Mouse (Mus musculus) common myeloid progenitor, adult 5-6 weeks (primary cell): ENCODE data around the gene Appl2. TPM values are rescaled to one million over a fixed set of nuclear protein-coding genes. Genes with fewer than 3 reads are reported as not detected.

Experiments
- ATAC-seq: replicated peaks from 2 replicates; pipeline ENCODE4 v1.8.0; 2016; ENCODE audit warnings: low read depth, mild to moderate bottlenecking, moderate TSS enrichment, inconsistent platforms; ENCODE audit not compliant: poor library complexity, severe bottlenecking
- total RNA-seq: library from RNA; stranded (forward); fragments of 200-1000, 187-1606 nt; gene quantifications from 2 replicates; pipeline ENCODE4 v1.2.3, GENCODE M21; 2017

Appl2 gene
- total RNA-seq, 1 experiment from 2014 or later = 18.5 TPM

GRCm38 (mm10) chr10:83594526-83594925 lies 54.0 kb downstream of the Appl2 start:
- no peak for ATAC-seq

- ATAC-seq = no peak
Observed at GRCm38 (mm10) chr10:83592616-83593015, 55.9 kb downstream of the Appl2 start.

GRCm38 (mm10) chr10:83590801-83591200 lies 57.7 kb downstream of the Appl2 start:
- ATAC-seq = no peak

- ATAC-seq = peak; percentile 87
Observed at GRCm38 (mm10) chr10:83565449-83566441, 82.8 kb downstream of the Appl2 start.

- ATAC-seq = no peak
Observed at GRCm38 (mm10) chr10:83563005-83563404, 85.5 kb downstream of the Appl2 start.

Other genes with a start within 250 kb of the Appl2 start
- gene Aldh1l2, start 114.6 kb downstream of the Appl2 start, total RNA-seq = not detected in 2 replicates
- gene Washc4, start 105.0 kb downstream of the Appl2 start, total RNA-seq = 37.1 and 45.0 TPM in 2 replicates
- 2.4 and 3.0 TPM in 2 replicates for gene 1500009L16Rik, start 74.1 kb upstream of the Appl2 start, total RNA-seq